In genomic region chr5:21667191-21668137, GRCm38 (mm10) we compare ENCODE assay signal across 18 mouse cellular contexts. TPM values are rescaled to one million over a fixed set of nuclear protein-coding genes. Genes with fewer than 3 reads are reported as not detected.
DNase-seq lines count a peak whose midpoint lies in the region; ATAC-seq and TF ChIP-seq lines count a peak whose summit lies in the region.
"Had no signal": no experiment of that assay in that cellular context is flagged by ENCODE, and none has a peak within 500 bp of the region (broad histone marks: within the 10 kb centered on the region; RNA-seq: fewer than 3 reads in every experiment).

No protein-coding gene starts in this region.

- 47% methylated on average over 8 of the region's 8 CpGs for WGBS in lung, postnatal 0 days

- TF ChIP-seq EP300 in lung, postnatal 0 days (IDR thresholded peaks at IDR 0.05): no peak

- no peak overlapping the region for H3K4me2 ChIP-seq in lung, postnatal 0 days (replicated peaks; ENCODE audit: low read depth, low read length)
- H3K4me2 ChIP-seq: heart, embryonic 11.5 days; liver, embryonic 12.5 days; lung, embryonic 15.5 days had no signal

- no peaks in the 10 kb centered on the region for H3K4me1 ChIP-seq in lung, postnatal 0 days (ENCODE audit: insufficient read depth, low read depth, low read length)
- H3K4me1 ChIP-seq: megakaryocyte, embryonic 14.5 days had no signal

- no peak overlapping the region for H3K9ac ChIP-seq in lung, postnatal 0 days (replicated peaks; ENCODE audit: low read depth)
- H3K9ac ChIP-seq: liver, embryonic 12.5 days; lung, embryonic 15.5 days had no signal

- peaks cover 3% of the 10 kb centered on the region; the same call in 1 of the 2 replicates for H3K36me3 ChIP-seq in lung, postnatal 0 days (ENCODE audit: insufficient read depth, low read length)

- H3K9me3 ChIP-seq in lung, postnatal 0 days (ENCODE audit: low read length): no peaks in the 10 kb centered on the region
- H3K9me3 ChIP-seq: liver, embryonic 12.5 days; lung, embryonic 15.5 days; megakaryocyte, embryonic 14.5 days had no signal

- no peak overlapping the region for H3K27ac ChIP-seq in lung, postnatal 0 days (ENCODE audit: low read length)
- H3K27ac ChIP-seq: liver, embryonic 12.5 days; lung, embryonic 15.5 days had no signal

- H3K4me3 ChIP-seq in lung, postnatal 0 days (ENCODE audit: low read depth, low read length): no peak overlapping the region
- H3K4me3 ChIP-seq: liver, embryonic 12.5 days; lung, embryonic 15.5 days; megakaryocyte, embryonic 14.5 days had no signal

- TF ChIP-seq CTCF in lung, postnatal 0 days (IDR thresholded peaks at IDR 0.05): peak; percentile 42

- no peaks in the 10 kb centered on the region for H3K27me3 ChIP-seq in lung, postnatal 0 days (replicated peaks; ENCODE audit: insufficient read depth, low read length)
- H3K27me3 ChIP-seq: liver, embryonic 12.5 days; lung, embryonic 15.5 days; megakaryocyte, embryonic 14.5 days; Patski had no signal

- peak; percentile 74 for DNase-seq in heart, adult 11 months
- no peak for DNase-seq in heart, postnatal 25 days (ENCODE audit: low spot score)
- no peak for DNase-seq in lung, postnatal 0 days (ENCODE audit: low spot score)
- DNase-seq in lung, postnatal 36 days: no peak
- peak; percentile 28 for DNase-seq in forelimb bud, embryonic 11.5 days (ENCODE audit: low read depth, low spot score)
- DNase-seq in layer of hippocampus, postnatal 36 days: no peak
- DNase-seq in right cerebral cortex, postnatal 14 days: no peak
- DNase-seq: cerebellum, adult 9-11 months; gastrocnemius, postnatal 25 days; heart, postnatal 14 days; kidney, postnatal 14 days; thymus, postnatal 14 days had no signal

- no peak for ATAC-seq in lung, postnatal 0 days
- ATAC-seq in megakaryocyte-erythroid progenitor cell, adult 5-6 weeks (replicated peaks; ENCODE audit: low FRiP score, low TSS enrichment, poor library complexity, severe bottlenecking): peak; percentile 59
- ATAC-seq: liver, embryonic 12.5 days; Patski had no signal

- intact Hi-C loops in heart, postnatal 25 days (cut with DNase I): no loop called here

RNA-seq across cellular contexts. Expression of gene Armc10, which starts 21.9 kb away (rescaled TPM):
- total RNA-seq in heart, postnatal 25 days (2021): 1 to 10 TPM; 6.6 to 7.8 TPM
- 30.1 and 33.4 TPM in 2 replicates for polyA plus RNA-seq in lung, postnatal 0 days (2015; fragmentation: Nextera tagmentation; extraction: Ambion mirVana)
- 22.5 and 43.9 TPM in 2 replicates for total RNA-seq in megakaryocyte-erythroid progenitor cell, adult 5-6 weeks (2014; fragmentation: Nextera tagmentation)
- 49.9 and 69.3 TPM in 2 replicates for total RNA-seq in megakaryocyte-erythroid progenitor cell, adult 5-6 weeks (2017)
- 10 to 100 TPM; 20.8 to 24.0 TPM for total RNA-seq in layer of hippocampus, postnatal 36 days (2021)

RNA-seq across cellular contexts. Expression of gene Fbxl13, which starts 22.0 kb away (rescaled TPM):
- not detected for total RNA-seq in heart, postnatal 25 days (2021)
- polyA plus RNA-seq in lung, postnatal 0 days (2015; fragmentation: Nextera tagmentation; extraction: Ambion mirVana): 1.1 and 1.2 TPM in 2 replicates
- 1.8 and 7.1 TPM in 2 replicates for total RNA-seq in megakaryocyte-erythroid progenitor cell, adult 5-6 weeks (2014; fragmentation: Nextera tagmentation)
- 2.3 and 3.3 TPM in 2 replicates for total RNA-seq in megakaryocyte-erythroid progenitor cell, adult 5-6 weeks (2017)
- under 1 TPM in 1 of 2 experiments, not detected in 1; 0.28 TPM for total RNA-seq in layer of hippocampus, postnatal 36 days (2021)

RNA-seq across cellular contexts. Expression of gene Napepld, which starts 33.7 kb away (rescaled TPM):
- total RNA-seq in heart, postnatal 25 days (2021): 1 to 10 TPM; 4.5 to 5.4 TPM
- polyA plus RNA-seq in lung, postnatal 0 days (2015; fragmentation: Nextera tagmentation; extraction: Ambion mirVana): 2.1 and 2.5 TPM in 2 replicates
- 2.3 and 3.7 TPM in 2 replicates for total RNA-seq in megakaryocyte-erythroid progenitor cell, adult 5-6 weeks (2014; fragmentation: Nextera tagmentation)
- total RNA-seq in megakaryocyte-erythroid progenitor cell, adult 5-6 weeks (2017): 1.4 and 3.0 TPM in 2 replicates
- 10 to 100 TPM; 28.7 to 36.1 TPM for total RNA-seq in layer of hippocampus, postnatal 36 days (2021)

Comparison
In these comparisons a context has a peak if more than half of its experiments do, and no peak if none do; other contexts are left out.
1. DNase-seq: peak in heart, adult 11 months (single experiment) and forelimb bud, embryonic 11.5 days (single experiment); none in heart, postnatal 25 days (single experiment), lung, postnatal 0 days (single experiment), lung, postnatal 36 days (single experiment), layer of hippocampus, postnatal 36 days (0 of 2) and right cerebral cortex, postnatal 14 days (single experiment).
2. RNA of gene Napepld, which starts 33.7 kb away (total RNA-seq): 28.7 to 36.1 TPM in layer of hippocampus, postnatal 36 days; 4.5 to 5.4 TPM in heart, postnatal 25 days and 1.4 to 3.7 TPM in megakaryocyte-erythroid progenitor cell, adult 5-6 weeks; every median in the first group is over 4 times any median in the second.